Mouse (Mus musculus) C2C12 (cell line): ENCODE measurements around the gene Hoxb5. TPM values are rescaled to one million over a fixed set of nuclear protein-coding genes. Genes with fewer than 3 reads are reported as not detected.

Source experiments
- H3K27me3 ChIP-seq: one replicate; pipeline ENCODE4 v1.6.1; 2011; ENCODE audit not compliant: control insufficient read depth, insufficient read depth, insufficient read length
- H3K36me3 ChIP-seq: one replicate; pipeline ENCODE4 v1.6.1; 2011; ENCODE audit not compliant: control insufficient read depth, insufficient read depth
- H3K4me3 ChIP-seq: one replicate; pipeline ENCODE4 v1.5.1; 2011; ENCODE audit warnings: mild to moderate bottlenecking, control low read depth; ENCODE audit not compliant: poor library complexity, insufficient read depth, severe bottlenecking
- H3K79me2 ChIP-seq: one replicate; pipeline ENCODE4 v1.6.1; 2011; ENCODE audit not compliant: control insufficient read depth, insufficient read depth
- H3K79me3 ChIP-seq: one replicate; pipeline ENCODE4 v1.6.1; 2011; ENCODE audit warnings: low read depth, control low read depth
- H3ac ChIP-seq: one replicate; pipeline ENCODE3; 2011; ENCODE audit warnings: low read depth; ENCODE audit not compliant: control insufficient read depth, insufficient read length
- CEBPB ChIP-seq: IDR thresholded peaks from one replicate; pipeline ENCODE4 v1.6.1; 2011; ENCODE audit warnings: low read depth, mild to moderate bottlenecking, control low read depth, moderate library complexity
- CTCF ChIP-seq: IDR thresholded peaks from one replicate; pipeline ENCODE4 v1.5.1; 2011; ENCODE audit not compliant: control insufficient read depth, insufficient read depth, insufficient read length
- FOSL1 ChIP-seq: IDR thresholded peaks from one replicate; pipeline ENCODE4 v1.8.0; 2011; ENCODE audit warnings: mild to moderate bottlenecking, low read length; ENCODE audit not compliant: poor library complexity, insufficient read depth, severe bottlenecking
- MAX ChIP-seq: IDR thresholded peaks from one replicate; pipeline ENCODE4 v1.6.1; 2011; ENCODE audit warnings: mild to moderate bottlenecking, control low read depth
- MYOD1 ChIP-seq: IDR thresholded peaks from one replicate; pipeline ENCODE4 v1.6.1; 2011; ENCODE audit warnings: low read depth; ENCODE audit not compliant: control insufficient read depth, insufficient read length
- MYOG ChIP-seq: IDR thresholded peaks from one replicate; pipeline ENCODE4 v1.6.1; 2011; ENCODE audit not compliant: control insufficient read depth, insufficient read length; ENCODE audit errors: extremely low read depth
- USF1 ChIP-seq: IDR thresholded peaks from one replicate; pipeline ENCODE4 v1.6.1; 2011; ENCODE audit warnings: low read depth, mild to moderate bottlenecking, control low read depth, moderate library complexity
- polyA plus RNA-seq: library from polyadenylated mRNA; unstranded; fragments of >200 nt; fragmentation: generic; extraction: Trizol; gene quantifications from one replicate; pipeline ENCODE4 v1.2.1, GENCODE M21; 2012; ENCODE audit warnings: missing spikeins

Gene Hoxb5
- polyA plus RNA-seq, 1 experiment, result not detected

GRCm38 (mm10) chr11:96308763-96309162 lies 5.6 kb downstream of the Hoxb5 start:
- TF ChIP-seq MYOD1 (no peak), MYOG (no peak)
- Histone ChIP-seq H3K36me3 (no peaks in the 10 kb centered on the region), H3K27me3 (peaks cover 80% of the 10 kb centered on the region), H3K4me3 (no peak overlapping the region), H3K79me2 (no peaks in the 10 kb centered on the region), H3ac (no peak overlapping the region), H3K79me3 (no peaks in the 10 kb centered on the region)

DNA sequence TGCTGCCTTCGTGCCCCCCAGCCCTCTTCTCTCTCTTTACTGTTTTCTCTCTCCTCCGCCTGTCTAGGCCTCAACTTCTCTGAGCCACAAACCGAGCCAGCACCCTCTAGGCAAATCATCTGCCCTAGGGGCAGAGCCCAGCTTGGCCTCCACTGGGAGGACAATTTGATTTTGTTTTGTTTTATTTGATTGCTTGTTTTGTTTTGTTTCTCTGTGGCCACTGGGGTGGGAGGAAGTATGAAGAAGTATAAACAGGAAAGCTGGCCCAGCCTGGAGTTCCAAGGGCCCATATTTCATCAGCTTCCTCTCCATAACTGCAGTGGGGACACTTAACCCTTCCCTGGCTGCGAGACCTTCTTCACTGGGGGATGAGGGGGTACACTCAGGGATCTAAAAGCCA lies 6.2 kb downstream of the Hoxb5 start:
- H3K4me3 ChIP-seq, result no peak overlapping the region
- no peaks in the 10 kb centered on the region for H3K36me3 ChIP-seq
- TF ChIP-seq USF1 (no peak), MYOD1 (no peak), MYOG (no peak), CEBPB (no peak), FOSL1 (no peak), CTCF (no peak), MAX (no peak)
- peaks cover 81% of the 10 kb centered on the region for H3K27me3 ChIP-seq
- H3K79me2 ChIP-seq, result no peaks in the 10 kb centered on the region
- no peaks in the 10 kb centered on the region for H3K79me3 ChIP-seq
- no peak overlapping the region for H3ac ChIP-seq

- TF ChIP-seq MYOG (no peak), CEBPB (no peak), MYOD1 (no peak), CTCF (no peak), FOSL1 (no peak), MAX (no peak), USF1 (no peak)
- Histone ChIP-seq H3ac (no peak overlapping the region), H3K79me3 (no peaks in the 10 kb centered on the region), H3K79me2 (no peaks in the 10 kb centered on the region), H3K27me3 (peaks cover 82% of the 10 kb centered on the region), H3K36me3 (no peaks in the 10 kb centered on the region), H3K4me3 (no peak overlapping the region)
These were observed 7.2 kb downstream of the Hoxb5 start for GRCm38 (mm10) chr11:96310183-96310938.

GRCm38 (mm10) chr11:96311097-96311496 lies 8.0 kb downstream of the Hoxb5 start:
- Histone ChIP-seq H3K27me3 (peaks cover 82% of the 10 kb centered on the region), H3ac (no peak overlapping the region), H3K36me3 (no peaks in the 10 kb centered on the region), H3K79me3 (no peaks in the 10 kb centered on the region), H3K79me2 (no peaks in the 10 kb centered on the region), H3K4me3 (no peak overlapping the region)
- TF ChIP-seq USF1, result no peak
- TF ChIP-seq MYOD1, result no peak
- no peak for TF ChIP-seq CTCF
- TF ChIP-seq FOSL1, result no peak
- TF ChIP-seq CEBPB, result no peak

- Histone ChIP-seq H3K79me3 (no peaks in the 10 kb centered on the region), H3K79me2 (no peaks in the 10 kb centered on the region), H3ac (no peak overlapping the region), H3K4me3 (no peak overlapping the region), H3K27me3 (peaks cover 79% of the 10 kb centered on the region), H3K36me3 (no peaks in the 10 kb centered on the region)
- TF ChIP-seq MYOG (no peak), MYOD1 (no peak), CEBPB (no peak), CTCF (peak; percentile 74)
These were observed 8.6 kb downstream of the Hoxb5 start for GRCm38 (mm10) chr11:96311520-96312417.

- Histone ChIP-seq H3K4me3 (no peak overlapping the region), H3K79me2 (no peaks in the 10 kb centered on the region), H3ac (no peak overlapping the region), H3K79me3 (no peaks in the 10 kb centered on the region), H3K36me3 (no peaks in the 10 kb centered on the region), H3K27me3 (peaks cover 79% of the 10 kb centered on the region)
- TF ChIP-seq CEBPB (no peak), MYOD1 (no peak), FOSL1 (no peak), MAX (no peak), USF1 (no peak), CTCF (no peak), MYOG (no peak)
These were observed 10.0 kb downstream of the Hoxb5 start for GRCm38 (mm10) chr11:96313134-96313533.
